Mouse (Mus musculus): ENCODE data around the gene Crybg2. TPM values are rescaled to one million over a fixed set of nuclear protein-coding genes. Genes with fewer than 3 reads are reported as not detected.

Crybg2 gene
- polyA plus RNA-seq, 2 experiments, result 0.23 to 0.42 TPM

DNA sequence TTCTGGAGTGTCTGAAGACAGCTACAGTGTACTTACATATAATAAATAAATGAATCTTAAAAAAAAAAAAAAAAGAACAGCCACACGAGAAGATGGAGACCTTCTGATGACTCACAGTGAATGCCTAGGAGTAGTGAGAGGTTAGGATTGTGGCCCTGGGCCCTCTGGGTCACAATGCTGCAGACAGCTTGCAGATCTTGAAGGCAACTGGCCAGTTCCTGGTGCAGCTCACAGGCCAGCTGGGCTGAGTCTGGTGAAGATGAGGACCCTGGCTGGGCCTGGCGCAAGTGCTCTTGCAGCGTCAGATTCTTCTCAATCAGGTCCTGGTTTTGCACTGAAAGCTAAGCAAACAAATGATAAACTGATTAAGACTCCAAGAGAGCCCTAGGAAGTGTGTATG is 71.5 kb downstream of the Crybg2 start:
- peaks cover 5 to 21% of the 10 kb centered on the region in 2 experiments for H3K4me1 ChIP-seq (replicated peaks; ENCODE audit: control insufficient read depth in 2 of 2, insufficient read depth in 2 of 2, low read length in 1 of 2)
- no peaks in the 10 kb centered on the region for H3K27me3 ChIP-seq (ENCODE audit: control insufficient read depth, insufficient read depth, low read length)
- H3K4me2 ChIP-seq (ENCODE audit: low read depth), result no peak overlapping the region
- TF ChIP-seq EP300 (IDR thresholded peaks at IDR 0.05; ENCODE audit: low read depth), result no peak
- TF ChIP-seq CTCF (IDR thresholded peaks at IDR 0.05; ENCODE audit: low read depth), result no peak
- ATAC-seq (ENCODE audit: insufficient read depth), result no peak
- 81% methylated on average over 3 of the region's 3 CpGs for WGBS (ENCODE audit: insufficient replicate concordance)
- H3K36me3 ChIP-seq (replicated peaks; ENCODE audit: control insufficient read depth, insufficient read depth, low read depth), result peaks cover 9% of the 10 kb centered on the region
- no peaks in the 10 kb centered on the region for H3K9me3 ChIP-seq (ENCODE audit: control insufficient read depth, low read length)
- no peak overlapping the region for H3K9ac ChIP-seq (replicated peaks)
- H3K4me3 ChIP-seq (ENCODE audit: insufficient read depth in 1 of 2, low read depth in 2 of 2, low read length in 2 of 2), result no peak overlapping the region
- no peak overlapping the region for H3K27ac ChIP-seq
- DNase-seq (ENCODE audit: low read depth in 3 of 3, low spot score in 3 of 3), result no peak

DNA sequence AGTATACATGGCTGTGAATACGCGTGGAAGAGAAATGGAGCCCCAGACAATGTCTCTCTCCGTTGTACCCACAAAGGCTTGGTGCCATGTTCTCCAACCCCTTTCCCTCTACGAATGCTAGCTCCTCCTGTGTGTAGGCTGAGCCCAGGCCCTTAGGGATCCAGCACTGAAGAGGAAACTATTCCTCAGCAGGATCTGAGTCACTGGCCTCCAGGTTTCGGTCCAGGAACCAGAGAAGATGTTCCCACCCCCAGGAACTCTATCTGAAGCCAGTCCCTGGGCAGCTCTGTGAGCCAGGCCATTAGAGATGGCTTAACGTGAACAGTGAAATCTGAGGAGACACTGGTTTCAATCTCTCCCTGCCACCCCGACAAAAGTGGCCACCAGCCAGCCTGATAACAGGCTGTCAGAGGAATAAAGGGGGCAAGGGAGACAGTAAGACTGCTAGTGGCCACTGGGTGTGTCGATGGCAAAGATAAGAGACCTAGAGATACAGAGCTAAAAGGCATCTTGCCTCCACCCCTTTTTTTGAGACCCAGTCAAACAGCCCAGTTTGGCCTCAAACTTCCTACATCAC is 72.0 kb downstream of the Crybg2 start:
- no peaks in the 10 kb centered on the region for H3K9me3 ChIP-seq (ENCODE audit: control insufficient read depth, low read length)
- H3K27ac ChIP-seq, result no peak overlapping the region
- H3K9ac ChIP-seq (replicated peaks), result no peak overlapping the region
- DNase-seq (ENCODE audit: low read depth in 3 of 3, low spot score in 3 of 3), result no peak
- no peaks in the 10 kb centered on the region for H3K27me3 ChIP-seq (ENCODE audit: control insufficient read depth, insufficient read depth, low read length)
- no peak overlapping the region for H3K4me2 ChIP-seq (ENCODE audit: low read depth)
- no peak for ATAC-seq (ENCODE audit: insufficient read depth)
- 53% methylated on average over 8 of the region's 8 CpGs for WGBS (ENCODE audit: insufficient replicate concordance)
- peaks cover 9% of the 10 kb centered on the region for H3K36me3 ChIP-seq (replicated peaks; ENCODE audit: control insufficient read depth, insufficient read depth, low read depth)
- peaks cover 5 to 20% of the 10 kb centered on the region in 2 experiments for H3K4me1 ChIP-seq (replicated peaks; ENCODE audit: control insufficient read depth in 2 of 2, insufficient read depth in 2 of 2, low read length in 1 of 2)
- TF ChIP-seq EP300 (IDR thresholded peaks at IDR 0.05; ENCODE audit: low read depth), result no peak
- no peak for TF ChIP-seq CTCF (IDR thresholded peaks at IDR 0.05; ENCODE audit: low read depth)
- H3K4me3 ChIP-seq (ENCODE audit: insufficient read depth in 1 of 2, low read depth in 2 of 2, low read length in 2 of 2), result no peak overlapping the region

DNA sequence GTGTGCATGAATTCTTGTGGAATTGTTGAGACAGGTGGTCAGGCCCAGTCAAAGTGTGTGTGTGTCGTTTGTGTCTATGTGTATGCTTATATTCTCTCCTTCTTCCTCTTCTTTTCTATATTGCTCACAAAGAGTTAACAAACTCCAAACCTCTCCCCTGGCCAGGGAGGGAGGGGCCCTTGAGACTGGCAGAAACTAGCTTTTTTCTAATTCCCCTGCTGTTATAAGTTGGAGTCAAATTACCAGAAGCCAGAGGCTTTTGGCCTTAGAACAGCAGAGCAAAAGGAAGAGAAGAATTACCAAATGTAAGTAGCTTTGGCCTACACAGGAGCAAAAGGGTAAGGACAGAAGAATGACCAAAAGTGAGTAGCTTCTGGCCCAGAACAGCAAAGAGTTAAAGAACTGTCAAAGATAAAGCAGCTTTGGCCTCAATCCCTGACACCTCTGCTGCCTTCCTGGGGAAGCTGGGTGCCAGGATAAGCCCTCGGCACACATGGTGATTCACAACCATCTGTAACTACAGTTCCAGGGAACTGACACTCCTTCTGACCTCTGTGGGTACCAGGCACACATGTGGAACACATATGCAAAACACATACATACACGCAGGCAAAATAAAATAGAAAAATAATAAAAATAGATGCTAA is 75.8 kb downstream of the Crybg2 start:
- DNase-seq (ENCODE audit: low read depth in 3 of 3, low spot score in 3 of 3), result no peak
- no peak for ATAC-seq (ENCODE audit: insufficient read depth)
- no peak overlapping the region for H3K9ac ChIP-seq (replicated peaks)
- no peak overlapping the region for H3K4me2 ChIP-seq (ENCODE audit: low read depth)
- H3K9me3 ChIP-seq (ENCODE audit: control insufficient read depth, low read length), result no peaks in the 10 kb centered on the region
- peaks cover 0 to 5% of the 10 kb centered on the region in 2 experiments; a peak in 1 of 4 replicates for H3K4me1 ChIP-seq (replicated peaks; ENCODE audit: control insufficient read depth in 2 of 2, insufficient read depth in 2 of 2, low read length in 1 of 2)
- 41% methylated on average over 3 of the region's 3 CpGs for WGBS (ENCODE audit: insufficient replicate concordance)
- no peak overlapping the region for H3K4me3 ChIP-seq (ENCODE audit: insufficient read depth in 1 of 2, low read depth in 2 of 2, low read length in 2 of 2)
- H3K27ac ChIP-seq, result no peak overlapping the region
- TF ChIP-seq CTCF (IDR thresholded peaks at IDR 0.05; ENCODE audit: low read depth), result no peak
- no peak for TF ChIP-seq EP300 (IDR thresholded peaks at IDR 0.05; ENCODE audit: low read depth)
- H3K27me3 ChIP-seq (ENCODE audit: control insufficient read depth, insufficient read depth, low read length), result no peaks in the 10 kb centered on the region
- H3K36me3 ChIP-seq (replicated peaks; ENCODE audit: control insufficient read depth, insufficient read depth, low read depth), result peaks cover 3% of the 10 kb centered on the region

GRCm38 (mm10) chr4:134138857-134139256 is 78.2 kb downstream of the Crybg2 start:
- 69% methylated on average over 2 of the region's 2 CpGs for WGBS (ENCODE audit: insufficient replicate concordance)
- Histone ChIP-seq H3K36me3 (replicated peaks; ENCODE audit: control insufficient read depth, insufficient read depth, low read depth) (no peaks in the 10 kb centered on the region; the same call in 1 of the 2 replicates), H3K27me3 (ENCODE audit: control insufficient read depth, insufficient read depth, low read length) (no peaks in the 10 kb centered on the region), H3K9ac (replicated peaks) (no peak overlapping the region), H3K4me1 (replicated peaks; ENCODE audit: control insufficient read depth in 2 of 2, insufficient read depth in 2 of 2, low read length in 1 of 2) (peaks cover 0 to 5% of the 10 kb centered on the region in 2 experiments; a peak in 1 of 4 replicates), H3K4me3 (ENCODE audit: insufficient read depth in 1 of 2, low read depth in 2 of 2, low read length in 2 of 2) (no peak overlapping the region), H3K4me2 (ENCODE audit: low read depth) (no peak overlapping the region), H3K27ac (no peak overlapping the region), H3K9me3 (ENCODE audit: control insufficient read depth, low read length) (no peaks in the 10 kb centered on the region)
- no peak for DNase-seq (ENCODE audit: low read depth in 3 of 3, low spot score in 3 of 3)
- no peak for ATAC-seq (ENCODE audit: insufficient read depth)
- TF ChIP-seq EP300 (IDR thresholded peaks at IDR 0.05; ENCODE audit: low read depth) (no peak), CTCF (IDR thresholded peaks at IDR 0.05; ENCODE audit: low read depth) (peak; percentile 42)

Other genes with a start within 250 kb of the Crybg2 start
- 27.9 and 28.4 TPM in 2 replicates for gene Rps6ka1, start 173.0 kb upstream of the Crybg2 start, polyA plus RNA-seq (2012; rRNA removed)
- gene Rps6ka1, start 173.0 kb upstream of the Crybg2 start, polyA plus RNA-seq (2014; fragmentation: Nextera tagmentation; extraction: Ambion mirVana), result 48.4 and 53.0 TPM in 2 replicates
- 120 and 233 TPM in 2 replicates for gene Hmgn2, start 92.2 kb upstream of the Crybg2 start, polyA plus RNA-seq (2012; rRNA removed)
- 665 and 670 TPM in 2 replicates for gene Hmgn2, start 92.2 kb upstream of the Crybg2 start, polyA plus RNA-seq (2014; fragmentation: Nextera tagmentation; extraction: Ambion mirVana)
- 10.5 and 13.3 TPM in 2 replicates for gene Dhdds, start 59.9 kb upstream of the Crybg2 start, polyA plus RNA-seq (2012; rRNA removed)
- gene Dhdds, start 59.9 kb upstream of the Crybg2 start, polyA plus RNA-seq (2014; fragmentation: Nextera tagmentation; extraction: Ambion mirVana), result 16.8 and 17.8 TPM in 2 replicates
- gene Lin28a, start 42.0 kb upstream of the Crybg2 start, polyA plus RNA-seq (2012; rRNA removed), result 0.70 and 0.95 TPM in 2 replicates
- 0.28 and 0.42 TPM in 2 replicates for gene Lin28a, start 42.0 kb upstream of the Crybg2 start, polyA plus RNA-seq (2014; fragmentation: Nextera tagmentation; extraction: Ambion mirVana)
- 0.03 and 0.06 TPM in 2 replicates for gene Zfp683, start 7.0 kb upstream of the Crybg2 start, polyA plus RNA-seq (2012; rRNA removed)
- gene Zfp683, start 7.0 kb upstream of the Crybg2 start, polyA plus RNA-seq (2014; fragmentation: Nextera tagmentation; extraction: Ambion mirVana), result not detected in 2 replicates
- 17.1 and 31.5 TPM in 2 replicates for gene Cd52, start 34.3 kb downstream of the Crybg2 start, polyA plus RNA-seq (2012; rRNA removed)
- gene Cd52, start 34.3 kb downstream of the Crybg2 start, polyA plus RNA-seq (2014; fragmentation: Nextera tagmentation; extraction: Ambion mirVana), result 31.0 and 36.7 TPM in 2 replicates
- 1.4 TPM in 2 replicates for gene Ubxn11, start 41.8 kb downstream of the Crybg2 start, polyA plus RNA-seq (2012; rRNA removed)
- gene Ubxn11, start 41.8 kb downstream of the Crybg2 start, polyA plus RNA-seq (2014; fragmentation: Nextera tagmentation; extraction: Ambion mirVana), result 2.0 and 3.7 TPM in 2 replicates
- gene Sh3bgrl3, start 68.0 kb downstream of the Crybg2 start, polyA plus RNA-seq (2012; rRNA removed), result 70.8 and 79.9 TPM in 2 replicates
- gene Sh3bgrl3, start 68.0 kb downstream of the Crybg2 start, polyA plus RNA-seq (2014; fragmentation: Nextera tagmentation; extraction: Ambion mirVana), result 142 and 153 TPM in 2 replicates
- 14.2 and 16.9 TPM in 2 replicates for gene Cep85, start 126.3 kb downstream of the Crybg2 start, polyA plus RNA-seq (2012; rRNA removed)
- 30.2 and 35.2 TPM in 2 replicates for gene Cep85, start 126.3 kb downstream of the Crybg2 start, polyA plus RNA-seq (2014; fragmentation: Nextera tagmentation; extraction: Ambion mirVana)
- not detected in 2 replicates for gene Gm7534, start 142.2 kb downstream of the Crybg2 start, polyA plus RNA-seq (2012; rRNA removed)
- gene Gm7534, start 142.2 kb downstream of the Crybg2 start, polyA plus RNA-seq (2014; fragmentation: Nextera tagmentation; extraction: Ambion mirVana), result not detected in 2 replicates
- gene Catsper4, start 166.6 kb downstream of the Crybg2 start, polyA plus RNA-seq (2012; rRNA removed), result not detected in 2 replicates
- not detected in 2 replicates for gene Catsper4, start 166.6 kb downstream of the Crybg2 start, polyA plus RNA-seq (2014; fragmentation: Nextera tagmentation; extraction: Ambion mirVana)
- gene Cnksr1, start 177.6 kb downstream of the Crybg2 start, polyA plus RNA-seq (2012; rRNA removed), result 0.05 and 0.06 TPM in 2 replicates
- 0.35 TPM in 1 of 2 replicates, not detected in the other for gene Cnksr1, start 177.6 kb downstream of the Crybg2 start, polyA plus RNA-seq (2014; fragmentation: Nextera tagmentation; extraction: Ambion mirVana)
- gene E130218I03Rik, start 182.8 kb downstream of the Crybg2 start, polyA plus RNA-seq (2012; rRNA removed), result not detected in 2 replicates
- not detected in 2 replicates for gene E130218I03Rik, start 182.8 kb downstream of the Crybg2 start, polyA plus RNA-seq (2014; fragmentation: Nextera tagmentation; extraction: Ambion mirVana)
- gene Zfp593, start 184.8 kb downstream of the Crybg2 start, polyA plus RNA-seq (2012; rRNA removed), result 5.6 and 6.4 TPM in 2 replicates
- gene Zfp593, start 184.8 kb downstream of the Crybg2 start, polyA plus RNA-seq (2014; fragmentation: Nextera tagmentation; extraction: Ambion mirVana), result 7.1 TPM in 2 replicates
- gene Gm30191, start 186.1 kb downstream of the Crybg2 start, polyA plus RNA-seq (2012; rRNA removed), result not detected in 2 replicates
- not detected in 2 replicates for gene Gm30191, start 186.1 kb downstream of the Crybg2 start, polyA plus RNA-seq (2014; fragmentation: Nextera tagmentation; extraction: Ambion mirVana)
- 0.77 and 1.1 TPM in 2 replicates for gene Grrp1, start 193.3 kb downstream of the Crybg2 start, polyA plus RNA-seq (2012; rRNA removed)
- gene Grrp1, start 193.3 kb downstream of the Crybg2 start, polyA plus RNA-seq (2014; fragmentation: Nextera tagmentation; extraction: Ambion mirVana), result 0.40 and 0.55 TPM in 2 replicates
- gene Pdik1l, start 227.1 kb downstream of the Crybg2 start, polyA plus RNA-seq (2012; rRNA removed), result 2.8 and 4.5 TPM in 2 replicates
- 11.7 and 12.4 TPM in 2 replicates for gene Pdik1l, start 227.1 kb downstream of the Crybg2 start, polyA plus RNA-seq (2014; fragmentation: Nextera tagmentation; extraction: Ambion mirVana)